Mouse (Mus musculus): ENCODE results near the gene Kiss1. TPM values are rescaled to one million over a fixed set of nuclear protein-coding genes. Genes with fewer than 3 reads are reported as not detected.

Kiss1 gene
- polyA plus RNA-seq, 1 experiment from 2014 or later = 6.6 TPM

DNA sequence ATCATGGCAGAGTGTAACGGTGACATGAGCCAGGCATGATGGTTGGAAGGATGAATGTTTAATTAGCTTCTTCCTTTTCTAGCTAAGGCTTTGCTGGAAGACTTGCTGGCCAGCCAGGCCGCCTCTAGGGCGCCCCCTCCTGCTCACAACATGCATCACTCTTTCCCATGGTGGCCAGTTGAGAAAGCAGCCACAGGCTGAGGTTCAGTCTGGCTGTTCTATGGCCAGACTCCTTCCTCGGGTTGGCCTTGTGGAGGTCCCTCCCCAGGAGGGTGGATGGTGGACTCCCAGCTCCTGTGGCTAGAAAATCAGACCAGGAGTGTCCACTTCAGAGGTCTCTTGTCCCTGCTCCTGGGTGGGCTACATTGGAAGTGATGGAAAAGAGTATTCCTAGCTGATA, 14.8 kb upstream of the Kiss1 start:
- H3K9ac ChIP-seq = no peak overlapping the region
- TF ChIP-seq CTCF (IDR thresholded peaks at IDR 0.05; ENCODE audit: low read depth) = peak; percentile 91
- H3K4me1 ChIP-seq (ENCODE audit: insufficient read depth) = peaks cover 8% of the 10 kb centered on the region; the same call in 1 of the 2 replicates
- 7% methylated on average over 4 of the region's 4 CpGs for WGBS
- no peaks in the 10 kb centered on the region for H3K9me3 ChIP-seq (ENCODE audit: low read depth, low read length)
- no peak overlapping the region for H3K4me2 ChIP-seq
- no peak overlapping the region for H3K4me3 ChIP-seq (ENCODE audit: low read depth, low read length)
- ATAC-seq (ENCODE audit: insufficient read depth) (peak; percentile 21; the same call in 1 of the 2 replicates), DNase-seq (peak; percentile 86)
- H3K36me3 ChIP-seq (ENCODE audit: insufficient read depth) = no peaks in the 10 kb centered on the region
- H3K27me3 ChIP-seq (ENCODE audit: insufficient read depth, low read length) = no peaks in the 10 kb centered on the region
- H3K27ac ChIP-seq (ENCODE audit: low read depth) = no peak overlapping the region

DNA sequence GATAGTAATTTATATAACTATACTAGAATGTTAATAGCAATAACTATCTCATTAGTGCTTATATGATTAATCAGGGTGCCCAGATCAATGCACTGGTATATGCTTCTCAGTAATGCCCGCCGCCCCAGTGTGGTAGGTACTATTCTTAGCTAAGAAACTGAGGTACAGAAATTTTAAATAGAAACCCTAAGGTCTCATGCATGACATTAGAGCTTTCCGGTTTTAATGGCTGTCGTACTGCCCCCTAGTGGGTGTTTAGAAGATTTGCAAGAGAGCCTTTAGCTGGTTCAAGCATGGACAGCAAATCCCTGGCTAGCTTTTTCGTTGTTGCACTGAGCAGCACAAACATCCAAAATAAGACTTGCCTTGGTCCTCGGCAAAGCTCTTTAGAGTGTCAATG, 14.4 kb upstream of the Kiss1 start:
- Histone ChIP-seq H3K27me3 (ENCODE audit: insufficient read depth, low read length) (no peaks in the 10 kb centered on the region), H3K36me3 (ENCODE audit: insufficient read depth) (no peaks in the 10 kb centered on the region), H3K4me3 (ENCODE audit: low read depth, low read length) (no peak overlapping the region), H3K9ac (no peak overlapping the region), H3K9me3 (ENCODE audit: low read depth, low read length) (no peaks in the 10 kb centered on the region), H3K4me2 (no peak overlapping the region), H3K27ac (ENCODE audit: low read depth) (no peak overlapping the region), H3K4me1 (ENCODE audit: insufficient read depth) (peaks cover 3% of the 10 kb centered on the region; the same call in 1 of the 2 replicates)
- DNase-seq (peak; percentile 90), ATAC-seq (ENCODE audit: insufficient read depth) (no peak)
- WGBS = 16% methylated on average over 6 of the region's 6 CpGs
- peak; percentile 77 for TF ChIP-seq CTCF (IDR thresholded peaks at IDR 0.05; ENCODE audit: low read depth)

DNA sequence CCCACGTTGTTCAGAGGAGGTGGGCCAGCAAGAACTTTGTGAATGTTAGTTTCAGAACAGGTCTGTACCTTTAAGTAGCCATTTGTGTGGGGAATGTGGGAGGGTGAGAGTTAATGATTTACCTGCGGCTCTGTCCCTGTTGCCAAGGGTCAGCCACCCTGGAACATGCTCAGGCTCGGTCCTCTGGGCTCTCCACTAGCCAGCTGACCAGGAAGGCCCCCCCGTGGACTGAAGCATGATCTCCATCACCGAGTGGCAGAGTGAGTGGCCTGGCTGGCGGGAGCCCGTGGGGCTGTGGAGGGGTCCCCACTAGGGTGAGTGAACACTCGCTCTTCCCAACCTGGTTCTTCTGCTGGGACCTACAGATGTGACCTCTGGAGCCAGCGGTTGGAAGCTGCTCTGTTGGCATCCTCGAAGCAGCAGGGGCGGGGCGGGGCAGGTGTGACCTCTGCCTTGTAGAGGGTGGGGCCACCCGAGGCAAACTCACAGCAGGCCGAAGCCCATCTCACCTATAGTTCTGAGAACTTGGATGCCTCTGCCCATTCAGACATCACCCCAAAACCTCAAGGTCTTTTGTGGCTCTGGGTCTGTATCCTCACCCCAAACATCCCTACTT, 11.9 kb upstream of the Kiss1 start, which contains the start of gene Golt1a:
Golt1a (plus strand) TSS at position 149 of the 616 bp plus-strand sequence.
- no peaks in the 10 kb centered on the region for H3K4me1 ChIP-seq (ENCODE audit: insufficient read depth)
- no peak within 1 kb of the TSS for H3K4me3 ChIP-seq (ENCODE audit: low read depth, low read length)
- no peaks in the 10 kb centered on the region for H3K27me3 ChIP-seq (ENCODE audit: insufficient read depth, low read length)
- ATAC-seq (ENCODE audit: insufficient read depth) (no peak), DNase-seq (peak; percentile 23)
- H3K27ac ChIP-seq (ENCODE audit: low read depth) = no peak within 1 kb of the TSS
- H3K9me3 ChIP-seq (ENCODE audit: low read depth, low read length) = no peaks in the 10 kb centered on the region
- TF ChIP-seq CTCF (IDR thresholded peaks at IDR 0.05; ENCODE audit: low read depth) = no peak
- 0 out of 2 replicates have a peak within 1 kb of the TSS, but pooled peaks have one; percentile 25 for H3K4me2 ChIP-seq
- WGBS = 51% methylated on average over 14 of the region's 14 CpGs
- H3K36me3 ChIP-seq (ENCODE audit: insufficient read depth) = no peaks in the 10 kb centered on the region
- no peak within 1 kb of the TSS; the same call in 1 of the 2 replicates for H3K9ac ChIP-seq

DNA sequence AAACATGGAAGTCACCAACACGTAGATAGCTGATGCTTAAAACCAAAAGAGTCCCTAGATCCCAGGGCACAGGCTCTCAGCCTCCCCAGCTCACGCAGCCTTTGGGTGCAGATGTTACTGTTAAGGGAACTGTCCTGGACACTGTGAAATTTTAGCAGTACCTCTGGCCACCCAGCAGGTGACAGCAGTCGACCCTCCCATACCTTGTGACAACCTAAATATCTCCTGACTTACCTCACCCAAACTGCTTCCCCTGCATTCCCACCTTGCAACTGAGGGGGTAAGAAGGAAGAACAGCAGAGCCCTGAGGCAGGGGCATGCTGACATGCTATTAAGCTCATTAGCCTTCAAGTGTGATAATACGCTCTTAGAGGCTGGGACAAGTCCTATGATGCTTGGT, 10.4 kb upstream of the Kiss1 start:
- ATAC-seq (ENCODE audit: insufficient read depth) (no peak), DNase-seq (no peak)
- H3K9me3 ChIP-seq (ENCODE audit: low read depth, low read length) = no peaks in the 10 kb centered on the region
- no peak overlapping the region for H3K27ac ChIP-seq (ENCODE audit: low read depth)
- peak; percentile 66 for TF ChIP-seq CTCF (IDR thresholded peaks at IDR 0.05; ENCODE audit: low read depth)
- H3K9ac ChIP-seq = no peak overlapping the region
- no peaks in the 10 kb centered on the region for H3K36me3 ChIP-seq (ENCODE audit: insufficient read depth)
- no peak overlapping the region for H3K4me2 ChIP-seq
- no peak overlapping the region for H3K4me3 ChIP-seq (ENCODE audit: low read depth, low read length)
- no peaks in the 10 kb centered on the region for H3K27me3 ChIP-seq (ENCODE audit: insufficient read depth, low read length)
- no peaks in the 10 kb centered on the region for H3K4me1 ChIP-seq (ENCODE audit: insufficient read depth)
- WGBS = 55% methylated on average over 4 of the region's 4 CpGs

DNA sequence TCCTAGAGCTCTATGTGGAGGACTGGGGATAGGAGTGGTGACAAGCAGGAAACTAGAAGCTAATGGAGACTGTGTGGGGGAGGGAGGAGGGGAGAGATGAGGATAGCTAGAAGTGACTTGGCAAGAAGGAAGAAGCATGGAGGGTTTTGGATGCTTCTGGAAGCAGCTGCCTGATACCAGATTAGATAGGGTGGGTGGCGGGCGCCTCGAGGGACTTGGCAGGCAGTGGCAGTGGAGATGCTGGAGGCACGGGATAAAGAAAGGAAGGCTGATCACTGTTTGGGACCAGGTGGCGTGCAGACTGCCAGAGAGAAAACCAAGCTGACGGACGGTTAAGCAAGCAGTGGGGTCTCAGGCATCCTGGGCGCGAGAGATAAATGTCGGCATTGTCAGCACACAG, 9.7 kb upstream of the Kiss1 start:
- Histone ChIP-seq H3K4me1 (ENCODE audit: insufficient read depth) (no peaks in the 10 kb centered on the region), H3K9ac (no peak overlapping the region), H3K27me3 (ENCODE audit: insufficient read depth, low read length) (no peaks in the 10 kb centered on the region), H3K4me3 (ENCODE audit: low read depth, low read length) (no peak overlapping the region), H3K9me3 (ENCODE audit: low read depth, low read length) (no peaks in the 10 kb centered on the region), H3K4me2 (no peak overlapping the region), H3K36me3 (ENCODE audit: insufficient read depth) (no peaks in the 10 kb centered on the region), H3K27ac (ENCODE audit: low read depth) (no peak overlapping the region)
- ATAC-seq (ENCODE audit: insufficient read depth) = peak; percentile 73
- 18% methylated on average over 10 of the region's 10 CpGs for WGBS
- TF ChIP-seq CTCF (IDR thresholded peaks at IDR 0.05; ENCODE audit: low read depth) = no peak
- peak; percentile 71 for DNase-seq

DNA sequence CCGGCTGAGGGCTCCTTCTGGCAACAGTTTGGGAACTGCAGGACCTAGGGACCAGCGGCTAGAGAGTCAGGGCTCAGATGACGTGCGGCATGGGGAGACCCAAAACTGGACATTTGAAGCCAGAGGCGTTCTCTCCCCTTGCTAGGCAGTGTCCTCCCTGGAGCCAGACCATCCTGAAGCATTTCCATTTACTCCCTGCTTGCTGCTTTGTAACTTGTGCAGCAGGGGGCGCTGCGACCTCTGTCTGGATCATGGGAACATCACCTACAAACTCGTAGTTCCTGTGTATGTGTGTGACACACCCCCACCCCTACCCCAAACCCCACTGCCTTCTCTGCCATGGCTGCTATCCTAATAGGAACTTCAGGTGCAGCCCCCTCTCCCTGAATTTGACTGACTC, 7.3 kb upstream of the Kiss1 start:
- H3K9ac ChIP-seq = no peak overlapping the region
- H3K4me1 ChIP-seq (ENCODE audit: insufficient read depth) = no peaks in the 10 kb centered on the region
- H3K4me3 ChIP-seq (ENCODE audit: low read depth, low read length) = no peak overlapping the region
- peak; percentile 78 for DNase-seq
- H3K36me3 ChIP-seq (ENCODE audit: insufficient read depth) = no peaks in the 10 kb centered on the region
- ATAC-seq (ENCODE audit: insufficient read depth) = no peak
- H3K27me3 ChIP-seq (ENCODE audit: insufficient read depth, low read length) = no peaks in the 10 kb centered on the region
- no peaks in the 10 kb centered on the region for H3K9me3 ChIP-seq (ENCODE audit: low read depth, low read length)
- no peak overlapping the region for H3K27ac ChIP-seq (ENCODE audit: low read depth)
- no peak overlapping the region for H3K4me2 ChIP-seq
- TF ChIP-seq CTCF (IDR thresholded peaks at IDR 0.05; ENCODE audit: low read depth) = peak; percentile 84
- 28% methylated on average over 8 of the region's 8 CpGs for WGBS

DNA sequence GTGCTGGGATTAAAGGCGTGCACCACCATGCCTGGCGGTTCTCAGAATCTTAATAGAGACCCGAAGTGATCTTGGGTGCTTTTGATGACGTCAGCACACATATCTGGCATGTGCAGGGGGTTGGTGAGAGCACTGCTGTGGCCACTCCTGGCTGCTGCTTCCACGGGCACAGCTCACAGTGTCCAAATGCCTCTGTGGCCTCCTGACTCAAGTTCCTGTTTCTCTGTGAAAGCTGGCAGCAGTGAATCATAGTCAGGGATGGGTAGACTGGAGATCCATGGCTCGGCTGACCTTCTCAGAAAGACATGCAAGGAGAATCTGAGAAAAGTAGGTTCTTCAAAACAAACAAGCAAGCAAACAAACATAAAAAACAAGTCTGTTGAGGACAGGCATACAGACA, 5.9 kb upstream of the Kiss1 start:
- DNase-seq = no peak
- WGBS = 79% methylated on average over 6 of the region's 6 CpGs
- Histone ChIP-seq H3K4me2 (no peak overlapping the region), H3K9me3 (ENCODE audit: low read depth, low read length) (no peaks in the 10 kb centered on the region), H3K27ac (ENCODE audit: low read depth) (no peak overlapping the region), H3K36me3 (ENCODE audit: insufficient read depth) (no peaks in the 10 kb centered on the region), H3K4me1 (ENCODE audit: insufficient read depth) (no peaks in the 10 kb centered on the region), H3K9ac (no peak overlapping the region), H3K4me3 (ENCODE audit: low read depth, low read length) (no peak overlapping the region), H3K27me3 (ENCODE audit: insufficient read depth, low read length) (no peaks in the 10 kb centered on the region)
- ATAC-seq (ENCODE audit: insufficient read depth) = no peak
- no peak for TF ChIP-seq CTCF (IDR thresholded peaks at IDR 0.05; ENCODE audit: low read depth)

All from lung, embryonic 14.5 days (tissue).